Mouse (Mus musculus) limb, embryonic 14.5 days (tissue): ENCODE data around the gene C030005K15Rik. TPM values are rescaled to one million over a fixed set of nuclear protein-coding genes. Genes with fewer than 3 reads are reported as not detected.
"Not testable (repeated sequence)": the region's sequence is repeated elsewhere in the genome, so short reads cannot be mapped to it uniquely, and the experiment has no call there.

Experiments
- ATAC-seq: fragments of 200-750 bp; cut with Nextera tagmentation; 2 replicates; pipeline ENCODE4 v1.8.0; 2017; ENCODE audit warnings: low read depth, moderate number of reproducible peaks, moderate TSS enrichment; ENCODE audit not compliant: low FRiP score
- DNase-seq: peaks from one replicate; pipeline ENCODE4 v3.0.0-alpha.2; 2015; ENCODE audit warnings: low spot score
- H3K27ac ChIP-seq: fragments of 300-500 bp; sonication (generic); replicated peaks from 2 replicates; pipeline ENCODE4 v1.5.1; 2014; ENCODE audit warnings: low read depth, mild to moderate bottlenecking, low read length, moderate library complexity, mixed read lengths
- H3K27me3 ChIP-seq: fragments of 300-500 bp; sonication (generic); 2 replicates; pipeline ENCODE4 v1.6.1; 2014; ENCODE audit warnings: low read length, mixed read lengths; ENCODE audit not compliant: control insufficient read depth, insufficient read depth
- H3K36me3 ChIP-seq: fragments of 300-500 bp; sonication (generic); 2 replicates; pipeline ENCODE4 v1.6.1; 2014; ENCODE audit warnings: mild to moderate bottlenecking, low read length, moderate library complexity, mixed read lengths; ENCODE audit not compliant: control insufficient read depth, insufficient read depth
- H3K4me1 ChIP-seq: fragments of 300-500 bp; sonication (generic); 2 replicates; pipeline ENCODE4 v1.6.1; 2014; ENCODE audit warnings: antibody characterized with exemption, low read length, mixed read lengths; ENCODE audit not compliant: control insufficient read depth, insufficient read depth
- H3K4me2 ChIP-seq: fragments of 300-500 bp; sonication (generic); replicated peaks from 2 replicates; pipeline ENCODE4 v1.6.1; 2014; ENCODE audit warnings: low read depth, mild to moderate bottlenecking, low read length, moderate library complexity; ENCODE audit not compliant: severe bottlenecking
- H3K4me3 ChIP-seq: fragments of 300-500 bp; sonication (generic); replicated peaks from 2 replicates; pipeline ENCODE4 v1.5.1; 2014; ENCODE audit warnings: low read length
- H3K9ac ChIP-seq: fragments of 300-500 bp; sonication (generic); 2 replicates; pipeline ENCODE4 v1.6.1; 2014; ENCODE audit warnings: mild to moderate bottlenecking, low read depth, low read length, moderate library complexity; ENCODE audit not compliant: severe bottlenecking
- H3K9me3 ChIP-seq: fragments of 300-500 bp; sonication (generic); 2 replicates; pipeline ENCODE4 v1.6.1; 2016; ENCODE audit warnings: low read length; ENCODE audit not compliant: control insufficient read depth
- POLR2A ChIP-seq: fragments of 200-500 bp; IDR thresholded peaks from 2 replicates; pipeline ENCODE4 v1.8.0; 2012; ENCODE audit warnings: inconsistent platforms, mild to moderate bottlenecking, moderate library complexity, borderline replicate concordance; ENCODE audit not compliant: insufficient read depth, insufficient read length; ENCODE audit errors: extremely low read depth
- WGBS: fragments of 180-500 bp; shearing (Covaris S2); extraction: QIAGEN DNeasy Blood & Tissue Kit; methylation state at CpG from one replicate; pipeline ENCODE4 v1.1.7; 2014; 5-methylcytosine and 5-hydroxymethylcytosine counted together
- polyA plus RNA-seq, 2 experiments: library from polyadenylated mRNA; depleted of rRNA in 1 of 2; stranded (reverse) in 1 of 2; unstranded in 1 of 2; fragments of >200 nt; fragmentation: Nextera tagmentation in 1 of 2; extraction: Ambion mirVana in 1 of 2; gene quantifications; 2 replicates each; pipeline versions ENCODE4 v1.2.1 to v1.2.3; 2012 to 2014

The C030005K15Rik gene
- not detected in 2 replicates for polyA plus RNA-seq (2012; rRNA removed)
- not detected in 2 replicates for polyA plus RNA-seq (2014; fragmentation: Nextera tagmentation; extraction: Ambion mirVana)

- H3K27ac ChIP-seq, H3K4me1 ChIP-seq, ATAC-seq: not testable (repeated sequence)
Observed at GRCm38 (mm10) chr10:97726655-97727054, at the start of gene C030005K15Rik. Gene C030005K15Rik (minus strand): TSS chr10:97726755.

GRCm38 (mm10) chr10:97768171-97768749, 41.7 kb upstream of the C030005K15Rik start:
- H3K27me3 ChIP-seq: no peaks in the 10 kb centered on the region
- no peak for ATAC-seq
- no peaks in the 10 kb centered on the region for H3K9me3 ChIP-seq
- peak; percentile 33 for DNase-seq
- no peak for TF ChIP-seq POLR2A
- 61% methylated on average over 5 of the region's 5 CpGs for WGBS
- H3K36me3 ChIP-seq: no peaks in the 10 kb centered on the region
- H3K9ac ChIP-seq: no peak overlapping the region
- H3K4me1 ChIP-seq: no peaks in the 10 kb centered on the region
- H3K27ac ChIP-seq: no peak overlapping the region
- no peak overlapping the region for H3K4me2 ChIP-seq
- no peak overlapping the region for H3K4me3 ChIP-seq

More at GRCm38 (mm10) chr10:97726655-97727054, at the start of gene C030005K15Rik:
- H3K9me3 ChIP-seq, H3K27me3 ChIP-seq, DNase-seq, H3K4me2 ChIP-seq, H3K9ac ChIP-seq, H3K4me3 ChIP-seq, H3K36me3 ChIP-seq: not testable (repeated sequence)

- Histone ChIP-seq H3K4me1 (no peaks in the 10 kb centered on the region), H3K9ac (no peak overlapping the region), H3K36me3 (no peaks in the 10 kb centered on the region), H3K27me3 (no peaks in the 10 kb centered on the region), H3K4me2 (no peak overlapping the region), H3K4me3 (no peak overlapping the region), H3K9me3 (no peaks in the 10 kb centered on the region), H3K27ac (no peak overlapping the region)
- TF ChIP-seq POLR2A: no peak
- DNase-seq (no peak), ATAC-seq (no peak)
- 55% methylated on average over 4 of the region's 4 CpGs for WGBS
Observed at GRCm38 (mm10) chr10:97753821-97754220, 27.3 kb upstream of the C030005K15Rik start.

GRCm38 (mm10) chr10:97747231-97747630, 20.7 kb upstream of the C030005K15Rik start:
- no peak for TF ChIP-seq POLR2A
- no peak overlapping the region for H3K4me3 ChIP-seq
- H3K9ac ChIP-seq: no peak overlapping the region
- no peaks in the 10 kb centered on the region for H3K27me3 ChIP-seq
- no peaks in the 10 kb centered on the region for H3K36me3 ChIP-seq
- no peak overlapping the region for H3K27ac ChIP-seq
- no peak overlapping the region for H3K4me2 ChIP-seq
- WGBS: 73% methylated on average over 3 of the region's 3 CpGs
- no peak for ATAC-seq
- H3K4me1 ChIP-seq: no peaks in the 10 kb centered on the region
- DNase-seq: no peak
- H3K9me3 ChIP-seq: no peaks in the 10 kb centered on the region

GRCm38 (mm10) chr10:97725929-97726328, 626 bp downstream of the C030005K15Rik start:
- H3K4me1 ChIP-seq: no peaks in the 10 kb centered on the region
- no peak overlapping the region for H3K4me2 ChIP-seq
- H3K27ac ChIP-seq: no peak overlapping the region
- no peak for TF ChIP-seq POLR2A
- DNase-seq (peak; percentile 59), ATAC-seq (no peak)
- 25% methylated on average over 1 of the region's 1 CpGs for WGBS
- H3K36me3 ChIP-seq: no peaks in the 10 kb centered on the region
- H3K9ac ChIP-seq: no peak overlapping the region
- H3K4me3 ChIP-seq: no peak overlapping the region
- H3K27me3 ChIP-seq: no peaks in the 10 kb centered on the region
- no peaks in the 10 kb centered on the region for H3K9me3 ChIP-seq

- Histone ChIP-seq H3K4me2 (no peak overlapping the region), H3K9ac (no peak overlapping the region), H3K27ac (no peak overlapping the region), H3K9me3 (no peaks in the 10 kb centered on the region), H3K4me3 (no peak overlapping the region), H3K4me1 (peaks cover 3% of the 10 kb centered on the region; the same call in 1 of the 2 replicates), H3K36me3 (no peaks in the 10 kb centered on the region), H3K27me3 (no peaks in the 10 kb centered on the region)
- WGBS: 94% methylated on average over 9 of the region's 9 CpGs
- DNase-seq: no peak
- ATAC-seq: no peak
- no peak for TF ChIP-seq POLR2A
Observed at GRCm38 (mm10) chr10:97722709-97723108, 3.8 kb downstream of the C030005K15Rik start.
